Mouse (Mus musculus) G1E-ER4 (cell line): ENCODE results near the gene Dohh. TPM values are rescaled to one million over a fixed set of nuclear protein-coding genes. Genes with fewer than 3 reads are reported as not detected.

ENCODE experiments used
- GATA1 ChIP-seq: IDR thresholded peaks from one replicate; pipeline ENCODE4 v1.8.0; 2012; ENCODE audit warnings: low read length, inconsistent platforms
- polyA plus RNA-seq: library from polyadenylated mRNA; stranded (reverse); fragments of >175 nt; gene quantifications from 2 replicates; pipeline ENCODE4 v1.2.3, GENCODE M21; 2012

Dohh gene
- polyA plus RNA-seq, 1 experiment: 292 TPM

DNA sequence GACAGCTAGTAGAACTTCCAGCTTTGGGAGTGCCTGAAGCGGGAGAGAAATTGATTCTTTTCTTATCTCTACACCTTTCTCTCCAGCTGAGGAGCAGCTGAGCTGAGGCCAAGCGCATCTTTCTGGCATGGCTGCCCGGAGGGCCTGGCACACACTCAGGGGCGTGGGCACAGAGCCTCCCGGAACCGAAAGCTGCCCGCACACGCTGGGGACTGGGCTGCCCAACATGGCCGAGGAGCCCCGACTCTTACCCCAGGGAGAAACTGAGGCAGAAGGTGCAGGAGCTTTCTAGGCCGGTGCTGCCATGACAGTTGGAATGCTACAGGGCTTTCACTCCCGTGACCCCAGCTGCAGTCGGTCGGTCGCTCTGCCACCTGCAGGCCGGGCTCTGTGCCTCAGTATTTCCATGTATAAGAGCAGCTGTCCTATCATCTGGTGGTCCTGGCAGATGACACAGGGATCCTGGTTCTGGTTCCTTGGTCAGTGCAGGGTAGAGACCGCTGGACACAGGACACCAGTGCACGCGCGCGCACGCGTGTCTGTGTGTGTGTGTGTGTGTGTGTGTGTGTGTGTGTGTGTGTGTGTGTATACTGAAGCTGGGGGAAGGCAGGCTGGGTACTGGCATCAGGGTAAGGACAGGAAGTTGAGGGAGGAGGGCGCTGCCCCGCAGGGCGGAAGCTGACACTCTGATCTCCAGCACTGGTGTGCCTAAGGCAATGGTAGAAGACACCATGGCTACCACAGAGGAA, 49.5 kb downstream of the Dohh start:
- TF ChIP-seq GATA1: no peak

- no peak for TF ChIP-seq GATA1
Observed at GRCm38 (mm10) chr10:81434361-81435263, 50.4 kb downstream of the Dohh start.

DNA sequence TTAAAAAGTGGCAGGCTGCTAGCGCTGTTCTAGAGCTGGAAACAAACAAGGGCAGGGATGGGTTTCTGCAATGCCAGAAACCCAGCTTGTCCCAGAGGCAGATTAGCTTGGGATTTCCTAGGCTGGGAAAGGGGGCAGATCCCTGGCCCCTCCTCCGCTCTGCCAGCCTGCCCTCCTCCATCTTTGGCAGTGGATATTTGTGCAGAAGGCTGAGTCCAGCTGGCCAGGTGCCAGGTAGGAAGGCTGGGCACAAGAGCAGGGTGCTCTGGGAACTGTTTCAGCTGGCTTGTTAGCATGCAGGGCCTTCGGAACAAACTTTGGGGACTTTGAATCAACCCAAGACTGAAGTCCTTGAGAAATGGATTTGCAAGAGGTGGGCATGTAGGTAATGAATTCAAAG, 51.2 kb downstream of the Dohh start:
- no peak for TF ChIP-seq GATA1

Other genes with a start within 250 kb of the Dohh start
- 103 and 129 TPM in 2 replicates for gene Zbtb7a, start 249.2 kb upstream of the Dohh start, polyA plus RNA-seq
- 74.1 and 84.8 TPM in 2 replicates for gene Pias4, start 216.5 kb upstream of the Dohh start, polyA plus RNA-seq
- 1,558 and 2,919 TPM in 2 replicates for gene Eef2, start 207.8 kb upstream of the Dohh start, polyA plus RNA-seq
- gene Dapk3, start 201.4 kb upstream of the Dohh start, polyA plus RNA-seq: 59.3 and 79.0 TPM in 2 replicates
- gene 4930442H23Rik, start 200.6 kb upstream of the Dohh start, polyA plus RNA-seq: not detected in 2 replicates
- gene Nmrk2, start 182.4 kb upstream of the Dohh start, polyA plus RNA-seq: not detected in 2 replicates
- gene Atcay, start 153.6 kb upstream of the Dohh start, polyA plus RNA-seq: not detected in 2 replicates
- gene Zfr2, start 151.3 kb upstream of the Dohh start, polyA plus RNA-seq: 0.66 and 0.84 TPM in 2 replicates
- not detected in 2 replicates for gene Matk, start 131.5 kb upstream of the Dohh start, polyA plus RNA-seq
- 633 and 674 TPM in 2 replicates for gene Mrpl54, start 117.5 kb upstream of the Dohh start, polyA plus RNA-seq
- gene Apba3, start 117.5 kb upstream of the Dohh start, polyA plus RNA-seq: 111 and 135 TPM in 2 replicates
- 1.4 TPM in 2 replicates for gene Tjp3, start 92.8 kb upstream of the Dohh start, polyA plus RNA-seq
- gene Pip5k1c, start 91.5 kb upstream of the Dohh start, polyA plus RNA-seq: 139 and 210 TPM in 2 replicates
- 74.5 and 82.9 TPM in 2 replicates for gene Cactin, start 63.3 kb upstream of the Dohh start, polyA plus RNA-seq
- not detected in 2 replicates for gene Tbxa2r, start 55.7 kb upstream of the Dohh start, polyA plus RNA-seq
- not detected in 2 replicates for gene Gipc3, start 41.2 kb upstream of the Dohh start, polyA plus RNA-seq
- 186 and 236 TPM in 2 replicates for gene Hmg20b, start 33.9 kb upstream of the Dohh start, polyA plus RNA-seq
- gene Mfsd12, start 26.9 kb upstream of the Dohh start, polyA plus RNA-seq: 38.2 and 39.2 TPM in 2 replicates
- gene 4930404N11Rik, start 18.6 kb upstream of the Dohh start, polyA plus RNA-seq: 0.40 and 0.50 TPM in 2 replicates
- 99.0 and 111 TPM in 2 replicates for gene Fzr1, start 5.9 kb upstream of the Dohh start, polyA plus RNA-seq
- gene Gm48551, start within 50 bp of the Dohh start, polyA plus RNA-seq: 0.22 and 0.38 TPM in 2 replicates
- gene Gm48552, start 4.6 kb downstream of the Dohh start, polyA plus RNA-seq: 7.0 and 10.7 TPM in 2 replicates
- gene Smim24, start 8.6 kb downstream of the Dohh start, polyA plus RNA-seq: 0.68 and 0.69 TPM in 2 replicates
- gene Nfic, start 71.2 kb downstream of the Dohh start, polyA plus RNA-seq: 29.3 and 37.9 TPM in 2 replicates
- gene Celf5, start 98.3 kb downstream of the Dohh start, polyA plus RNA-seq: 0.05 and 0.08 TPM in 2 replicates
- 258 and 349 TPM in 2 replicates for gene Ncln, start 112.0 kb downstream of the Dohh start, polyA plus RNA-seq
- 4.1 and 6.8 TPM in 2 replicates for gene S1pr4, start 115.7 kb downstream of the Dohh start, polyA plus RNA-seq
- 38.8 and 47.3 TPM in 2 replicates for gene Gna15, start 139.8 kb downstream of the Dohh start, polyA plus RNA-seq
- 15.0 and 16.3 TPM in 2 replicates for gene Gna11, start 160.8 kb downstream of the Dohh start, polyA plus RNA-seq
- gene Aes, start 175.1 kb downstream of the Dohh start, polyA plus RNA-seq: 1,803 and 2,150 TPM in 2 replicates
- gene Tle2, start 190.1 kb downstream of the Dohh start, polyA plus RNA-seq: 3.0 and 3.6 TPM in 2 replicates
- gene Tle6, start 216.6 kb downstream of the Dohh start, polyA plus RNA-seq: 9.2 and 15.1 TPM in 2 replicates
- gene BC025920, start 221.8 kb downstream of the Dohh start, polyA plus RNA-seq: 0.16 and 0.22 TPM in 2 replicates
- gene Sirt6, start 243.4 kb downstream of the Dohh start, polyA plus RNA-seq: 100 and 118 TPM in 2 replicates
- gene Ankrd24, start 244.1 kb downstream of the Dohh start, polyA plus RNA-seq: 7.1 and 8.6 TPM in 2 replicates